Mouse (Mus musculus) stomach, postnatal 0 days (tissue): ENCODE measurements around the gene Drosha. TPM values are rescaled to one million over a fixed set of nuclear protein-coding genes. Genes with fewer than 3 reads are reported as not detected.

ENCODE experiments used
- ATAC-seq: fragments of 200-750 bp; cut with Nextera tagmentation; 2 replicates; pipeline ENCODE4 v1.8.0; 2017; ENCODE audit not compliant: low FRiP score, low TSS enrichment
- DNase-seq: peaks from one replicate; pipeline ENCODE4 v3.0.0-alpha.2; 2016; ENCODE audit warnings: low spot score
- H3K27ac ChIP-seq: fragments of 300-500 bp; sonication (generic); replicated peaks from 2 replicates; pipeline ENCODE4 v1.5.1; 2014; ENCODE audit warnings: mild to moderate bottlenecking, control low read depth
- H3K27me3 ChIP-seq: fragments of 300-500 bp; sonication (generic); 2 replicates; pipeline ENCODE4 v1.6.1; 2014; ENCODE audit warnings: low read length; ENCODE audit not compliant: control insufficient read depth, insufficient read depth
- H3K36me3 ChIP-seq: fragments of 300-500 bp; sonication (generic); 2 replicates; pipeline ENCODE4 v1.6.1; 2014; ENCODE audit warnings: low read length, mixed read lengths; ENCODE audit not compliant: control insufficient read depth, insufficient read depth
- H3K4me1 ChIP-seq: fragments of 300-500 bp; sonication (generic); replicated peaks from 2 replicates; pipeline ENCODE4 v1.6.1; 2014; ENCODE audit warnings: antibody characterized with exemption; ENCODE audit not compliant: control insufficient read depth, insufficient read depth
- H3K4me2 ChIP-seq: fragments of 300-500 bp; sonication (generic); replicated peaks from 2 replicates; pipeline ENCODE4 v1.6.1; 2014; ENCODE audit warnings: low read depth, mild to moderate bottlenecking, control low read depth, moderate library complexity
- H3K4me3 ChIP-seq: fragments of 300-500 bp; sonication (generic); 2 replicates; pipeline ENCODE4 v1.5.1; 2014; ENCODE audit warnings: low read depth, low read length, control low read depth
- H3K9ac ChIP-seq: fragments of 300-500 bp; sonication (generic); 2 replicates; pipeline ENCODE4 v1.6.1; 2014; ENCODE audit warnings: mild to moderate bottlenecking, low read length, control low read depth, mixed read lengths
- H3K9me3 ChIP-seq: fragments of 300-500 bp; sonication (generic); 2 replicates; pipeline ENCODE4 v1.6.1; 2016; ENCODE audit warnings: low read length; ENCODE audit not compliant: control insufficient read depth
- CTCF ChIP-seq: IDR thresholded peaks from 2 replicates; pipeline ENCODE4 v1.5.1; 2016; ENCODE audit warnings: antibody characterized with exemption, low read depth, mild to moderate bottlenecking, moderate library complexity
- EP300 ChIP-seq: optimal IDR thresholded peaks from 2 replicates; pipeline ENCODE3; 2016; ENCODE audit warnings: antibody characterized with exemption
- WGBS: fragments of 180-500 bp; shearing (Covaris S2); extraction: QIAGEN DNeasy Blood & Tissue Kit; methylation state at CpG from one replicate; pipeline ENCODE4 v1.1.7; 2014; 5-methylcytosine and 5-hydroxymethylcytosine counted together
- polyA plus RNA-seq: library from polyadenylated mRNA; unstranded; fragments of >200 nt; fragmentation: Nextera tagmentation; extraction: Ambion mirVana; gene quantifications from 2 replicates; pipeline ENCODE4 v1.2.1, GENCODE M21; 2015

Gene Drosha
- polyA plus RNA-seq, 1 experiment from 2014 or later: 8.7 TPM

DNA sequence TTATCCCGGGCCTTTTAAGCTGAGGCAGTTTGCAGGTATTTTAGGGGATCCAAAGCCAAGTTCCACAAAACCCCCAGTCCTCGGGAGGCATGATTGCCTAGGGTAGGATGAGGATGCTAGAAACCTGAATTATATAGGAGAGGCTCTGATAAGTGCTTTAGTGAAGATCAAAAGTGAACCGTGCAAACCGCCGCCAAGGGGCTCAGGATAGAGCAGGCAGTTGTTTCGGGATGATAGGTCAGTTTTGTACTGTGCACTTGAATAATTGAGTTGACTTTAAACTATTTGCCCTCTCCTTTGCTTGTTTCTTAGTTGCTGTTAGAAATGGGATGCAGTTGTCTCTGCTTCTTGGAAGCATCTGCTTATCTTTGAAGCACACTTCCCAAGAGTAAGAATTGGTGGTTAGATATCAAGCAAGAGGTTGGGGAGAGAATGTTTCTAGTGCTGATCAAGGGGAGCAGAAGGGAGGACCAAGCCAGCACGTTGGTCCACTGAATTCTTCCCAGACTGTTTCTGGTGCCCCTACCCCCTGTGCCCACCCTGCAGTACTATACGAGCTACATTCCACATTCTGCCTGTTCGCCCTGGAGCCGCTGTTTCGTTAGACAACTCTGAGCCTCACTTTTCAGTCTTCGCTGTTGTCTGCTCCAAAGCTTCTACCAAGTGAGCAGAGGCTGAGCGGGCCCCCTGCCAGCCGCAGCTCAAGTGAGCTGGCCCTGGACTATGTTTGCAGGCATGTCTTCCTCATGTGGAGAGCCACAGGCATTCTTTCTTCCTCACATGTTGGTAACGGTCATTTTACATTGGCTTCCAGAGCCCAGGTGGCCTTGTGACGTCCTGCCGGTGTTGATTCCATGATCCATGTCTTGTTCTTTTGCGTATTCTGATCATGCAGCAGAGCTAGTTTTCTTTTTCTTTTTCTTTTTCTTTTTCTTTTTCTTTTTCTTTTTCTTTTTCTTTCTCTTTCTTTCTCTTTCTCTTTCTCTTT lies 71.7 kb downstream of the Drosha start:
- no peak overlapping the region for H3K4me3 ChIP-seq
- ATAC-seq (no peak), DNase-seq (no peak)
- no peaks in the 10 kb centered on the region for H3K9me3 ChIP-seq
- TF ChIP-seq EP300 (no peak), CTCF (no peak)
- H3K4me1 ChIP-seq: no peaks in the 10 kb centered on the region
- peaks cover 13% of the 10 kb centered on the region; the same call in 1 of the 2 replicates for H3K36me3 ChIP-seq
- H3K27me3 ChIP-seq: no peaks in the 10 kb centered on the region
- no peak overlapping the region for H3K9ac ChIP-seq
- 95% methylated on average over 18 of the region's 18 CpGs for WGBS
- H3K4me2 ChIP-seq: no peak overlapping the region
- no peak overlapping the region for H3K27ac ChIP-seq

- no peak overlapping the region for H3K9ac ChIP-seq
- H3K4me2 ChIP-seq: no peak overlapping the region
- H3K4me1 ChIP-seq: no peaks in the 10 kb centered on the region
- ATAC-seq (no peak), DNase-seq (no peak)
- no peak overlapping the region for H3K4me3 ChIP-seq
- whole genome bisulfite sequencing: 88% methylated on average over 8 of the region's 8 CpGs
- peaks cover 17% of the 10 kb centered on the region for H3K36me3 ChIP-seq
- TF ChIP-seq CTCF (no peak), EP300 (no peak)
- H3K9me3 ChIP-seq: no peaks in the 10 kb centered on the region
- H3K27ac ChIP-seq: no peak overlapping the region
- H3K27me3 ChIP-seq: no peaks in the 10 kb centered on the region
These were observed 73.2 kb downstream of the Drosha start for GRCm38 (mm10) chr15:12897831-12898230.

- Histone ChIP-seq H3K4me3 (no peak overlapping the region), H3K4me2 (no peak overlapping the region), H3K27me3 (no peaks in the 10 kb centered on the region), H3K4me1 (no peaks in the 10 kb centered on the region), H3K9ac (no peak overlapping the region), H3K27ac (no peak overlapping the region), H3K9me3 (no peaks in the 10 kb centered on the region), H3K36me3 (peaks cover 17% of the 10 kb centered on the region)
- TF ChIP-seq EP300: no peak
- no peak for TF ChIP-seq CTCF
- 92% methylated on average over 18 of the region's 18 CpGs for WGBS
- DNase-seq (no peak), ATAC-seq (no peak)
These were observed 76.0 kb downstream of the Drosha start for GRCm38 (mm10) chr15:12900428-12901196.

- TF ChIP-seq CTCF (no peak), EP300 (no peak)
- WGBS: 91% methylated on average over 8 of the region's 8 CpGs
- no peak for ATAC-seq
These were observed 76.6 kb downstream of the Drosha start for GRCm38 (mm10) chr15:12901197-12901570.

DNA sequence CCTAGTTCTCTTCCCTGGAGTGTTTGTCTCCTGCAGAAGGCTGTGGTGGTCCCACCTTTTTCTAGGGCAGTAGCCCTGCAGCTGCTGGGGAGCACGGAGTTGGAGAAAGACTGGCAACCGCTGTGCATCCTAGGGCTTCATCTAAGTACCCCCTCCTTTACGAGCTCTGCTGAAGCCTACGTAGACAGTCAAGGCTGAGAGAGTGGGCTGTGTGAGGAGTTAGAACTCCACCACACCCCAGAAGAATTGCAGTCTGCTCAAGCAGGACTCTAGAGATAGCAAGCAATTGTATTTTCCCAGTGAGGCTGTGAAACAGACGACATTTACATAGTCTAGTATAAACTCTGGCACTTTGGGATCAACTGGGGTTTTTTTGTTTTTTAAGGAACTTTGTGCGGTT lies 79.8 kb downstream of the Drosha start:
- DNase-seq (no peak), ATAC-seq (no peak)
- H3K27me3 ChIP-seq: no peaks in the 10 kb centered on the region
- no peaks in the 10 kb centered on the region for H3K9me3 ChIP-seq
- H3K4me3 ChIP-seq: no peak overlapping the region
- no peak overlapping the region for H3K27ac ChIP-seq
- H3K9ac ChIP-seq: no peak overlapping the region
- no peaks in the 10 kb centered on the region for H3K4me1 ChIP-seq
- 88% methylated on average over 6 of the region's 6 CpGs for WGBS
- peaks cover 16% of the 10 kb centered on the region for H3K36me3 ChIP-seq
- TF ChIP-seq CTCF (no peak), EP300 (no peak)
- no peak overlapping the region for H3K4me2 ChIP-seq

More at GRCm38 (mm10) chr15:12901197-12901570, 76.6 kb downstream of the Drosha start:
- no peaks in the 10 kb centered on the region for H3K27me3 ChIP-seq
- H3K36me3 ChIP-seq: peaks cover 17% of the 10 kb centered on the region
- H3K4me2 ChIP-seq: no peak overlapping the region
- no peak overlapping the region for H3K9ac ChIP-seq
- H3K27ac ChIP-seq: no peak overlapping the region
- no peak overlapping the region for H3K4me3 ChIP-seq
- no peak for DNase-seq
- no peaks in the 10 kb centered on the region for H3K9me3 ChIP-seq
- no peaks in the 10 kb centered on the region for H3K4me1 ChIP-seq
